Mouse (Mus musculus): Measurements from ENCODE around the gene Sdhaf2.

GRCm38 (mm10) chr19:10482703-10483102, 43.2 kb downstream of the Sdhaf2 start, which contains the start of gene Ppp1r32:
- no peak for TF ChIP-seq POLR2A (IDR thresholded peaks at IDR 0.05; ENCODE audit: low read depth, low read length)
- no peak for TF ChIP-seq CTCF (IDR thresholded peaks at IDR 0.05; ENCODE audit: extremely low read depth, insufficient read length, insufficient replicate concordance, low read depth, low read length)
